Mouse (Mus musculus): ENCODE results near the gene Cryzl2. TPM values are rescaled to one million over a fixed set of nuclear protein-coding genes. Genes with fewer than 3 reads are reported as not detected.

Cryzl2 gene
- polyA plus RNA-seq, 1 experiment from 2014 or later = 14.1 TPM

- H3K27ac ChIP-seq (replicated peaks) = no peak overlapping the region
Measured at GRCm38 (mm10) chr1:157512690-157513448, 54.5 kb downstream of the Cryzl2 start.

GRCm38 (mm10) chr1:157513559-157513958, 55.2 kb downstream of the Cryzl2 start:
- Histone ChIP-seq H3K4me1 (no peaks in the 10 kb centered on the region), H3K27ac (replicated peaks) (no peak overlapping the region), H3K36me3 (no peaks in the 10 kb centered on the region), H3K27me3 (no peaks in the 10 kb centered on the region), H3K4me3 (replicated peaks) (no peak overlapping the region), H3K4me2 (replicated peaks) (no peak overlapping the region), H3K9me3 (replicated peaks) (no peaks in the 10 kb centered on the region), H3K9ac (no peak overlapping the region)
- no peak for ATAC-seq (ENCODE audit: insufficient number of reproducible peaks, low FRiP score, low TSS enrichment, low read depth)
- 79% methylated on average over 9 of the region's 9 CpGs for WGBS

More at GRCm38 (mm10) chr1:157512690-157513448, 54.5 kb downstream of the Cryzl2 start:
- Histone ChIP-seq H3K4me1 (peaks cover 3% of the 10 kb centered on the region), H3K4me2 (replicated peaks) (no peak overlapping the region), H3K27me3 (no peaks in the 10 kb centered on the region), H3K9me3 (replicated peaks) (no peaks in the 10 kb centered on the region), H3K36me3 (no peaks in the 10 kb centered on the region), H3K4me3 (replicated peaks) (no peak overlapping the region), H3K9ac (no peak overlapping the region)
- ATAC-seq (ENCODE audit: insufficient number of reproducible peaks, low FRiP score, low TSS enrichment, low read depth) = no peak
- WGBS = 81% methylated on average over 11 of the region's 11 CpGs

DNA sequence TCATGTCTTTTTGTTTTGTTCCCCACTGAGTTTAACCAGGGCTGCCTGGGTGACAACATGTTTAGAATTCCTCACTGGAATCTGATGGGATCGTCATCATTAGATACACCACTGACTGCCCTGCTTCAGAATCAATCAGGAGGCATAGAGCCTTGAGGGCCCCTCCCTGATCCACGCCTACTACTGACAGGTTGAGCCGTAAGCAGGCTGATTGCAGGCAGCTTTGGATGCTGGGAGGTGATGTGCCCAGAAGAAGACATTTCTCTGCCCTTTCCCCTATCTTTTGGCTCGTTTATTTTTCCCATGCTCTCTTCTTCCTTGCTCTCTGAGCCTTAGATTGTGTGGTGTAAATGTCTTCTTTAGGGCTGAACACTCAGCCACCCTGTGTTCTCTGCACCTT, 55.9 kb downstream of the Cryzl2 start:
- Histone ChIP-seq H3K4me3 (replicated peaks) (no peak overlapping the region), H3K9me3 (replicated peaks) (no peaks in the 10 kb centered on the region), H3K27me3 (no peaks in the 10 kb centered on the region), H3K27ac (replicated peaks) (no peak overlapping the region), H3K9ac (no peak overlapping the region), H3K4me2 (replicated peaks) (no peak overlapping the region), H3K36me3 (no peaks in the 10 kb centered on the region), H3K4me1 (0 out of 2 replicates have a peak, but pooled peaks cover 2% of the 10 kb centered on the region)
- ATAC-seq (ENCODE audit: insufficient number of reproducible peaks, low FRiP score, low TSS enrichment, low read depth) = no peak
- 64% methylated on average over 4 of the region's 4 CpGs for WGBS

GRCm38 (mm10) chr1:157516838-157517808, 58.7 kb downstream of the Cryzl2 start:
- 0 out of 2 replicates have a peak, but pooled peaks cover 4% of the 10 kb centered on the region for H3K4me1 ChIP-seq
- no peaks in the 10 kb centered on the region for H3K27me3 ChIP-seq
- no peak overlapping the region for H3K27ac ChIP-seq (replicated peaks)
- WGBS = 74% methylated on average over 8 of the region's 8 CpGs
- no peaks in the 10 kb centered on the region for H3K36me3 ChIP-seq
- no peak overlapping the region for H3K4me3 ChIP-seq (replicated peaks)
- no peak for ATAC-seq (ENCODE audit: insufficient number of reproducible peaks, low FRiP score, low TSS enrichment, low read depth)
- no peak overlapping the region for H3K9ac ChIP-seq
- no peak overlapping the region for H3K4me2 ChIP-seq (replicated peaks)
- no peaks in the 10 kb centered on the region for H3K9me3 ChIP-seq (replicated peaks)

DNA sequence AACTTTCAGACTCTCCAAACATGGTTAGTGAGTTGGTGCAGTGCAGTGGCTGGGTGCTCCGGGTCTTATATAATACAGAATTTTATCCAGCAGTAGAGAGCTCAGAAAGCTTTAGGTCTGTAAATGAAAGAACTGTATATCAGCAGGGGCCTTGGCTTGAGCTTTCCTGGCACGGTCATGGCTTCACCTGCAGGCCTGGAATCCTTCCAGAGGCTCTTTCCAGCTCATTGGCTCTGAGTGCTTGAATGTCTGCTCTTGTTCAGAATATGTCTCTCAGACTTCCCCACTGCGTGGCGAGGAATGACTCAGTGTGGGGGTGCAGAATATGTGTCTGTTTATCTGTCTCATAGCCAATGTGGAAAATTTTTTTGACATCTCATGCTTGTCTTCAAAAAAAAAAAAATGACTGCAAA, 59.7 kb downstream of the Cryzl2 start:
- no peaks in the 10 kb centered on the region for H3K36me3 ChIP-seq
- WGBS = 34% methylated on average over 4 of the region's 4 CpGs
- no peak overlapping the region for H3K9ac ChIP-seq
- peak; percentile 75 for ATAC-seq (ENCODE audit: insufficient number of reproducible peaks, low FRiP score, low TSS enrichment, low read depth)
- no peaks in the 10 kb centered on the region for H3K27me3 ChIP-seq
- 0 out of 2 replicates have a peak, but pooled peaks cover 4% of the 10 kb centered on the region for H3K4me1 ChIP-seq
- no peaks in the 10 kb centered on the region for H3K9me3 ChIP-seq (replicated peaks)
- H3K27ac ChIP-seq (replicated peaks) = no peak overlapping the region
- H3K4me2 ChIP-seq (replicated peaks) = no peak overlapping the region
- no peak overlapping the region for H3K4me3 ChIP-seq (replicated peaks)

- Histone ChIP-seq H3K36me3 (no peaks in the 10 kb centered on the region), H3K27me3 (no peaks in the 10 kb centered on the region), H3K4me2 (replicated peaks) (no peak overlapping the region), H3K27ac (replicated peaks) (no peak overlapping the region), H3K4me3 (replicated peaks) (no peak overlapping the region), H3K4me1 (0 out of 2 replicates have a peak, but pooled peaks cover 4% of the 10 kb centered on the region), H3K9ac (no peak overlapping the region), H3K9me3 (replicated peaks) (no peaks in the 10 kb centered on the region)
- ATAC-seq (ENCODE audit: insufficient number of reproducible peaks, low FRiP score, low TSS enrichment, low read depth) = no peak
- 74% methylated on average over 2 of the region's 2 CpGs for WGBS
Measured at GRCm38 (mm10) chr1:157519396-157519795, 61.0 kb downstream of the Cryzl2 start.

DNA sequence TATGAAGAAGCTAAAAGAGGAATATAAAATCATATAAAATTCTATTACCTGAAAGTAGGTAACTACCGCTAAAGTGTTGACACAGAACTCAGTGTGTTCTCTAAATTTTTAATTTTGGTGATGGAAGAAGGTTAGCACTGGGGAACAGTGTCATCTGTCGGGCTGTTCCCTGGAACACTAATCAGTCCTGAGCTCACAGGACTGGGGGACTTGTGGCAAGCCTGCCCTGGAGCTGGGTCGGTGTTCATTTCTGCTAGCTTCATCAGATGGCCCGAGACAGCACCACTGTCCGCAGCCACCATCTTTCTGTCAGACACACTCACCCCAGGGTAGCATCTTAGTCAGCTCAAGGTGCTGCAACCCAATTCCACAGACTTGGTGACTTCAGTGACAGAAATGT, 63.9 kb downstream of the Cryzl2 start:
- no peak overlapping the region for H3K4me3 ChIP-seq (replicated peaks)
- no peaks in the 10 kb centered on the region for H3K36me3 ChIP-seq
- H3K27me3 ChIP-seq = no peaks in the 10 kb centered on the region
- no peak overlapping the region for H3K9ac ChIP-seq
- no peak overlapping the region for H3K4me2 ChIP-seq (replicated peaks)
- H3K27ac ChIP-seq (replicated peaks) = no peak overlapping the region
- WGBS = 89% methylated on average over 5 of the region's 5 CpGs
- H3K9me3 ChIP-seq (replicated peaks) = no peaks in the 10 kb centered on the region
- 0 out of 2 replicates have a peak, but pooled peaks cover 4% of the 10 kb centered on the region for H3K4me1 ChIP-seq
- no peak for ATAC-seq (ENCODE audit: insufficient number of reproducible peaks, low FRiP score, low TSS enrichment, low read depth)

DNA sequence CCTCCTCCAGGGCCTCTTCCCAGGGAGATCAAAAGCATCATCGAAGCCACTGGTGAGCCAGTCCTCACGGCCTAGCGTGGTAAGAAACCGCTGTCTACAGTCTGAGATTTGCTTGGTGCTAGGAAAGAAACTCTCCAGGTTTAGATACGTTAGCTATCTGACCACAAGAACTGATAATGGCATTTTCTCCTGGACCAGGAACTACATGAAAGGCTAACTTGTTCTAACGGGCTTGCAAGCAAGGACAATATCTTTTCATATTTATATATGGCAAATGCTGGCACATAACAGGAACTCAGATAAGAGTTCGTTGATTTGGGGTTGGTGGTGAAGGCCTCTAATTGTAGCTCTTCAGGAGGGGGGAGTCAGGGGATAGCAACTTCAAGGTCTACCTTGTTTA, 66.4 kb downstream of the Cryzl2 start:
- no peak for ATAC-seq (ENCODE audit: insufficient number of reproducible peaks, low FRiP score, low TSS enrichment, low read depth)
- WGBS = 80% methylated on average over 7 of the region's 7 CpGs
- no peaks in the 10 kb centered on the region for H3K4me1 ChIP-seq
- H3K27ac ChIP-seq (replicated peaks) = no peak overlapping the region
- H3K4me3 ChIP-seq (replicated peaks) = no peak overlapping the region
- no peak overlapping the region for H3K9ac ChIP-seq
- no peaks in the 10 kb centered on the region for H3K36me3 ChIP-seq
- no peaks in the 10 kb centered on the region for H3K9me3 ChIP-seq (replicated peaks)
- H3K4me2 ChIP-seq (replicated peaks) = no peak overlapping the region
- H3K27me3 ChIP-seq = no peaks in the 10 kb centered on the region

DNA sequence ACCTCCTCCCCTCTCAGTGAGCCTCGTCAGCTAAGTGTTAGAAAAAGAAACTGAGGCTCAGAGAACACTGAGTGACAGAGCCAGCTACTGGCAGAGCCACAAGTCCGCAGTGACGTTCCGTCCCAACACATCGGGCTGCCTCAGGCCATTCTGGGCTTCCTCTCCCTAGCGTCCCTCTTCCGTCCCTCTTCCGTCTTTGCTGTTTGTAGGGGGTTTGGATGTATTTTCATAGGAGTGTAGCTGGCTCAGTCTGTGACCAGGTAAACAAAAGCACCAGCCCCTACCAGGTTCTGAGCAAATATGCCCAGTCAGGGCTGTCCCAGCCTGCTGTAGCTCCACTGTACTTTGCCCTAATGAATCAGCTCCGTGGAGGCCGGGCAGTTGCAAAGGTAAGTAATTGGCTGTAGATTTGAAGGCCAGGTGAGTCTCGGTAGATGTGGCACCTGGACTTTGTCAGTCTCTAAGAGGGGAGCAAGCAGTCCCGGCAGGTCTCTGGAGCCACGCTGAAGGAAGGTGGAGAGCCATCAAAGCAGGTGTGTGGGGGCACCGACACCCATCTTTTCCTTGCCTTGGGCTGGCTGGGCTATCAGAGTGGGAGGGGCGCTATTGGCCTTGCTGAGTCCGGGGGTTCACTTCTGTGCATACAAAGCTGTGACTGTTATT, 67.4 kb downstream of the Cryzl2 start:
- H3K4me3 ChIP-seq (replicated peaks) = no peak overlapping the region
- no peaks in the 10 kb centered on the region for H3K9me3 ChIP-seq (replicated peaks)

GRCm38 (mm10) chr1:157526625-157527024, 68.2 kb downstream of the Cryzl2 start:
- no peak for ATAC-seq (ENCODE audit: insufficient number of reproducible peaks, low FRiP score, low TSS enrichment, low read depth)
- Histone ChIP-seq H3K9me3 (replicated peaks) (no peaks in the 10 kb centered on the region), H3K9ac (no peak overlapping the region), H3K4me1 (no peaks in the 10 kb centered on the region), H3K27ac (replicated peaks) (no peak overlapping the region), H3K36me3 (no peaks in the 10 kb centered on the region), H3K4me2 (replicated peaks) (no peak overlapping the region), H3K27me3 (no peaks in the 10 kb centered on the region), H3K4me3 (replicated peaks) (no peak overlapping the region)
- WGBS = 51% methylated on average over 5 of the region's 5 CpGs

More for the DNA sequence above, 67.4 kb downstream of the Cryzl2 start:
- Histone ChIP-seq H3K4me1 (no peaks in the 10 kb centered on the region), H3K4me2 (replicated peaks) (no peak overlapping the region), H3K9ac (no peak overlapping the region), H3K27me3 (no peaks in the 10 kb centered on the region), H3K27ac (replicated peaks) (no peak overlapping the region), H3K36me3 (no peaks in the 10 kb centered on the region)
- ATAC-seq (ENCODE audit: insufficient number of reproducible peaks, low FRiP score, low TSS enrichment, low read depth) = no peak
- WGBS = 65% methylated on average over 16 of the region's 16 CpGs

Measured in embryonic facial prominence, embryonic 15.5 days (tissue).